Mouse (Mus musculus) erythroblast, embryonic 14.5 days (primary cell): ENCODE data around the gene 4930572O03Rik.
"Not testable (repeated sequence)": the region's sequence is repeated elsewhere in the genome, so short reads cannot be mapped to it uniquely, and the experiment has no call there.

Experiments used
- GATA1 ChIP-seq: IDR thresholded peaks from 2 replicates; pipeline ENCODE4 v1.6.1; 2012; ENCODE audit warnings: low read length, inconsistent platforms, mixed read lengths
- TAL1 ChIP-seq: IDR thresholded peaks from 3 replicates; pipeline ENCODE4 v1.6.1; 2012; ENCODE audit warnings: low read length, inconsistent platforms, mixed read lengths

- TF ChIP-seq TAL1, GATA1: not testable (repeated sequence)
These were observed 53.9 kb downstream of the 4930572O03Rik start for GRCm38 (mm10) chr5:15603008-15603407.
